Mouse (Mus musculus) lung, embryonic 15.5 days (tissue): ENCODE results near the gene Leprot. TPM values are rescaled to one million over a fixed set of nuclear protein-coding genes. Genes with fewer than 3 reads are reported as not detected.
A peak's percentile ranks its signal among the peaks of the same experiment; 100 is the strongest.

Experiments
- ATAC-seq: fragments of 200-750 bp; cut with Nextera tagmentation; 2 replicates; pipeline ENCODE4 v1.8.0; 2017; ENCODE audit warnings: moderate number of reproducible peaks, borderline replicate concordance; ENCODE audit not compliant: low FRiP score, low TSS enrichment; ENCODE audit errors: extremely low read depth
- H3K27ac ChIP-seq: fragments of 300-500 bp; sonication (generic); 2 replicates; pipeline ENCODE4 v1.5.1; 2015; ENCODE audit warnings: moderate library complexity, mild to moderate bottlenecking, inconsistent platforms
- H3K27me3 ChIP-seq: fragments of 300-500 bp; sonication (generic); 2 replicates; pipeline ENCODE4 v1.6.1; 2015; ENCODE audit warnings: inconsistent platforms
- H3K36me3 ChIP-seq: fragments of 300-500 bp; sonication (generic); 2 replicates; pipeline ENCODE4 v1.6.1; 2015; ENCODE audit warnings: inconsistent platforms
- H3K4me1 ChIP-seq: fragments of 300-500 bp; sonication (generic); 2 replicates; pipeline ENCODE4 v1.6.1; 2015; ENCODE audit warnings: inconsistent platforms
- H3K4me2 ChIP-seq: fragments of 300-500 bp; sonication (generic); 2 replicates; pipeline ENCODE4 v1.6.1; 2015; ENCODE audit warnings: inconsistent platforms, mild to moderate bottlenecking, moderate library complexity
- H3K4me3 ChIP-seq: fragments of 300-500 bp; sonication (generic); 2 replicates; pipeline ENCODE4 v1.5.1; 2015; ENCODE audit warnings: mild to moderate bottlenecking, inconsistent platforms
- H3K9ac ChIP-seq: fragments of 300-500 bp; sonication (generic); 2 replicates; pipeline ENCODE4 v1.6.1; 2015; ENCODE audit warnings: inconsistent platforms
- H3K9me3 ChIP-seq: fragments of 300-500 bp; sonication (generic); 2 replicates; pipeline ENCODE4 v1.6.1; 2016; ENCODE audit warnings: inconsistent platforms
- WGBS: fragments of 180-500 bp; shearing (Covaris S2); methylation state at CpG from one replicate; pipeline ENCODE4 v1.1.7; 2015; 5-methylcytosine and 5-hydroxymethylcytosine counted together
- polyA plus RNA-seq: library from polyadenylated mRNA; unstranded; fragments of >200 nt; fragmentation: Nextera tagmentation; extraction: Ambion mirVana; gene quantifications from 2 replicates; pipeline ENCODE4 v1.2.1, GENCODE M21; 2015

Leprot gene
- polyA plus RNA-seq, 1 experiment from 2014 or later: 93.6 TPM

GRCm38 (mm10) chr4:101700892-101701640 is 53.5 kb downstream of the Leprot start:
- H3K4me3 ChIP-seq: no peak overlapping the region
- no peak overlapping the region for H3K4me2 ChIP-seq
- H3K36me3 ChIP-seq: no peaks in the 10 kb centered on the region
- peaks cover 15% of the 10 kb centered on the region; the same call in 1 of the 2 replicates for H3K4me1 ChIP-seq
- ATAC-seq: peak; percentile 81; the same call in 1 of the 2 replicates
- no peak overlapping the region for H3K9ac ChIP-seq
- WGBS: 54% methylated on average over 14 of the region's 14 CpGs
- H3K9me3 ChIP-seq: no peaks in the 10 kb centered on the region
- H3K27ac ChIP-seq: no peak overlapping the region
- H3K27me3 ChIP-seq: no peaks in the 10 kb centered on the region

- no peaks in the 10 kb centered on the region for H3K9me3 ChIP-seq
- H3K4me2 ChIP-seq: no peak overlapping the region
- H3K27ac ChIP-seq: no peak overlapping the region
- H3K27me3 ChIP-seq: no peaks in the 10 kb centered on the region
- H3K36me3 ChIP-seq: no peaks in the 10 kb centered on the region
- H3K4me1 ChIP-seq: peaks cover 10% of the 10 kb centered on the region; the same call in 1 of the 2 replicates
- no peak overlapping the region for H3K4me3 ChIP-seq
- no peak for ATAC-seq
- no peak overlapping the region for H3K9ac ChIP-seq
- WGBS: 84% methylated on average over 9 of the region's 9 CpGs
Measured at GRCm38 (mm10) chr4:101705325-101705724, 57.8 kb downstream of the Leprot start.

- Histone ChIP-seq H3K9ac (no peak overlapping the region), H3K36me3 (no peaks in the 10 kb centered on the region), H3K27ac (no peak overlapping the region), H3K27me3 (no peaks in the 10 kb centered on the region), H3K4me3 (no peak overlapping the region), H3K9me3 (no peaks in the 10 kb centered on the region), H3K4me2 (no peak overlapping the region), H3K4me1 (0 out of 2 replicates have a peak, but pooled peaks cover 4% of the 10 kb centered on the region)
- 31% methylated on average over 2 of the region's 2 CpGs for WGBS
- no peak for ATAC-seq
Measured at GRCm38 (mm10) chr4:101707234-101707633, 59.7 kb downstream of the Leprot start.

GRCm38 (mm10) chr4:101707953-101708352 is 60.4 kb downstream of the Leprot start:
- Histone ChIP-seq H3K9ac (no peak overlapping the region), H3K9me3 (no peaks in the 10 kb centered on the region), H3K4me2 (no peak overlapping the region), H3K4me3 (no peak overlapping the region), H3K27ac (no peak overlapping the region), H3K36me3 (no peaks in the 10 kb centered on the region), H3K4me1 (0 out of 2 replicates have a peak, but pooled peaks cover 4% of the 10 kb centered on the region), H3K27me3 (no peaks in the 10 kb centered on the region)
- ATAC-seq: no peak
- WGBS: 31% methylated on average over 3 of the region's 3 CpGs

Other genes with a start within 250 kb of the Leprot start
- gene Ak4, start 228.4 kb upstream of the Leprot start, polyA plus RNA-seq: 20.6 and 21.5 TPM in 2 replicates
- 0.60 and 0.98 TPM in 2 replicates for gene Dnajc6, start 151.1 kb upstream of the Leprot start, polyA plus RNA-seq
- 7.8 and 7.9 TPM in 2 replicates for gene Lepr, start 69.7 kb downstream of the Leprot start, polyA plus RNA-seq
- not detected in 2 replicates for gene B020004J07Rik, start 196.3 kb downstream of the Leprot start, polyA plus RNA-seq
- 0.35 TPM in 1 of 2 replicates, not detected in the other for gene C130073F10Rik, start 246.1 kb downstream of the Leprot start, polyA plus RNA-seq